Mouse (Mus musculus) megakaryocyte progenitor cell, adult 5-6 weeks (primary cell): ENCODE results near the gene Efna5. TPM values are rescaled to one million over a fixed set of nuclear protein-coding genes. Genes with fewer than 3 reads are reported as not detected.
A peak's percentile ranks its signal among the peaks of the same experiment; 100 is the strongest.

Experiments used
- ATAC-seq: replicated peaks from 2 replicates; pipeline ENCODE4 v1.8.0; 2016; ENCODE audit warnings: mild to moderate bottlenecking, moderate TSS enrichment, inconsistent platforms; ENCODE audit not compliant: poor library complexity
- total RNA-seq, 2 experiments: library from RNA; stranded (forward) in 1 of 2; stranded (reverse) in 1 of 2; fragments of 157-497, 149-512 nt in 1 of 2; fragments of 200-1000 nt in 1 of 2; gene quantifications; 2 replicates each; pipeline versions ENCODE4 v1.2.3 to v1.2.4; 2015 to 2017

Efna5 gene
- total RNA-seq, 2 experiments from 2014 or later = not detected

- ATAC-seq = no peak
Observed at GRCm38 (mm10) chr17:62664709-62665108, 216.4 kb downstream of the Efna5 start.

- ATAC-seq = no peak
Observed at GRCm38 (mm10) chr17:62661801-62662200, 219.3 kb downstream of the Efna5 start.

GRCm38 (mm10) chr17:62659501-62660175 lies 221.5 kb downstream of the Efna5 start:
- ATAC-seq = no peak

- ATAC-seq = no peak
Observed at GRCm38 (mm10) chr17:62657832-62658630, 223.1 kb downstream of the Efna5 start.

- no peak for ATAC-seq
Observed at GRCm38 (mm10) chr17:62657051-62657450, 224.1 kb downstream of the Efna5 start.

DNA sequence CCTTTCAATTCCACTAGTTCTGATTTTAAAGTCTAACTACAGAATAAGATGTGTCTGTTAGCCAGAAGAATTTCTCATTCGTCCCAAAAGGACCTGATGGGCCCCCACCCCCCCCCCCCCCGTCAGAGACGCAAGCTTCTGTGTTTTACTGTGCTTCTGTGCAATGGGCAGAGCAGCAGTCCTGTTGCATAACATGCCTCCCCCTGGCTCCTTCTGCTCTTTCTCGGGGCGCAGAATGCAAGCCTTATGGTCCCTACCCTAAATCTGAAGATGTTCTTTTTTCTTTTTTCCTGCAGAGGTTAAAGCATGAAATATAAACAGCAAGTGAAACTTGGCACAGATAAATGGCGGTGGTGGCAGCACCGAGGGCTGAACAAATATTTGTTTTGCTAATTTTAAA lies 224.5 kb downstream of the Efna5 start:
- ATAC-seq = no peak

GRCm38 (mm10) chr17:62655819-62656355 lies 225.2 kb downstream of the Efna5 start:
- ATAC-seq = no peak

- no peak for ATAC-seq
Observed at GRCm38 (mm10) chr17:62652451-62652850, 228.7 kb downstream of the Efna5 start.

DNA sequence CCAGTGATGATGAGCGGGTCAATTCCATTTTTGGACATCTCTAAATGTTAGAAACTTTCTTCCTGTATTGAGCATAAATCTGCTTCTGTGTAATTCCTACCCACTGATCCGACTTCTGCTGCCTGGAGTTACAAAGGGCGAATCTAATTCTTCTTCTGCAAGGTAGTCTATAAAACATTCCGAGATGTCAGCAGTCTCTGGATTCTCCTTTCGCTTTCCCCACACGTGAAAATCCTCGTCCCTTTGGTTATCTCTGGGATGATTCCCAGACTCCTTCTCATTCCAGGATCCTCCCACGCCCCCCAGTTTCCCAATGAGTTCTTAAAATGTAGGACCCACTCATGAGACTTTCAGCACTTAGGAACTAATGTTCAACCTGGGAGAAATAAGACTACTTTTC lies 229.4 kb downstream of the Efna5 start:
- ATAC-seq = no peak

GRCm38 (mm10) chr17:62649293-62649950 lies 231.7 kb downstream of the Efna5 start:
- peak; percentile 14; the same call in 1 of the 2 replicates for ATAC-seq

- no peak for ATAC-seq
Observed at GRCm38 (mm10) chr17:62646836-62647235, 234.3 kb downstream of the Efna5 start.

DNA sequence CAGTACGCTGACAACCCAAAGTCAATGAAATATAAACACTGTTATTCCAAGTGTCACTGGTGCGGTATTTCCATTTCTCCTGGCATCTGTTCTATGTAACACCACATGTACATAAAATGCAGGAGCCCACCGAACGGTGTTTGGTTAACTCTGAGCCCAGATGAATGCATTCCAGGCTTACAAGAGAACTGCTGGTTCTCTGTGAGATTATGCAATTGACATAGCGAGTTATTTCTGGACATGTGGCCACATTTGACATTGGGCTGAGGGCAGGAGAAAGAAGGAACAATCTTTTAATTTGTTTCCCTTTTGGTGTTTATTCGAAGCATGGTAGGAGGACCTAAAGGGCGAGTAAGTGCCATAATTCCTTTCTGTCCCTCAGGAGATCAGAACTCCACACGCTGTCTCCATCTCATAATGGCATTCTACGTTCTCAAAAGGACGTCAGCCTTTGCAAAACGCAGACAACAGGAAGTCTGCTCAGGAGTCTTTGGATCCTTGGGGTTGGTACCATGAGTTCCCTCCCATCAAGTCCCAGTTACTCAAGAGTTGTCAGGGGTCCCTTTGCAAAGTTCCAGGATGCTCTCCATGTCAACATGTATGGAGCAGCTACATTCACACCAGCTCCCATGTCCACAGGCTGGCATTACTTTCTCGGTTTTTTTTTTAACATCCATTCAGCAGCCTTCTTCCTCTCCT lies 238.5 kb downstream of the Efna5 start:
- ATAC-seq = peak; percentile 82

DNA sequence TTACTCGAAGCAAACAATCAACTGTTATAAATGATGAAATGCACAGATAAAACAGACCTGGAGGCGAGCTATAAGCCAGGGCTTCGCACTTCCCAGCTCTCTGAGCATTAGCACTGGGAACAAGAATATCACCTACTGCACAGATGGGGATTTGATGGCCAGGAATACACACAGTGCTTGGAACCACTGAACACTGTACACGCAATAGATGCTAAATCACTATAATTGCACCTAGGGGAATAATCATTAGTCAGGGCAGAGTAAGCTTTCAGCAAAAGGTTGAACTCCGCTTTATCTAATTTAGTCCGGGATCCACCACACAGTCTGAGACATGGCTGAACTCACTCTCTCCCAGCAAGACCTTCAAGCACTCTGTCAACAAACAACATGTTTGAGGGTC lies 240.5 kb downstream of the Efna5 start:
- ATAC-seq = no peak

DNA sequence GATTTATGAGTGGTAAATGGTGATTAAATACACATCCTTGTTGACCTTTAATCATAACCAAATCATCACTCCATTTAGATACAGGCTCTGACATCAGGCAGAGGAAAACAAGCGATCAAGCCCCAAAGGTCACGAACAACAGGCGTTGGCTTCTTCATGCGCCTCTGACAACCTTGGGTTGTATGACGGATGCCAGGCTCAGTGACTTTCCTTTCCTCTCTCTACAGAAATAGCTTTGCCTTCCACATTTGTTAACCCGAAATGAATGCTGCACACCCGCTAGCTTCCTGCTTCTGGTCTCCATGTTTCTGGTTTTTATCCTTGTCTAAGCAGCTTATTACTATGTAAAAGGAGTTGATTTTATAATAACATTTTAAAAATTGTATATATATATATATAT lies 244.2 kb downstream of the Efna5 start:
- no peak for ATAC-seq

DNA sequence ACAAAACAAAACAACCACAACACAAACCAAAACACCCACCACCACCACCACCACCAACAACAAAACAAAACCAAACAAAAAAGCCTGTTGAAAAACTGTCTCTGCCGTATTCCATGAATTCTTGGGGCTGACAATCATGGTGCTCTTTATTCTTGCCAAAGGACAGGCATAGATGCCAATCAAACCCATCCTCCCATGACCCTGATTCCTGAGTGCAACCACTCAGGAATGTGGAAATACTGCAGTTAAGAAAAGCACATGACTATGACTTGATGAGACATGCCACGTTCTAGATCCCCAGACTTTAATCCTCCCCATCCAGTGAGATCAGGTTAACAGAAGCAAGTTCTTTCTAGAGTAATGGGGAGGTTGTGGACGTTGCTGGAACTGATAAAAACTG lies 246.2 kb downstream of the Efna5 start:
- no peak for ATAC-seq

DNA sequence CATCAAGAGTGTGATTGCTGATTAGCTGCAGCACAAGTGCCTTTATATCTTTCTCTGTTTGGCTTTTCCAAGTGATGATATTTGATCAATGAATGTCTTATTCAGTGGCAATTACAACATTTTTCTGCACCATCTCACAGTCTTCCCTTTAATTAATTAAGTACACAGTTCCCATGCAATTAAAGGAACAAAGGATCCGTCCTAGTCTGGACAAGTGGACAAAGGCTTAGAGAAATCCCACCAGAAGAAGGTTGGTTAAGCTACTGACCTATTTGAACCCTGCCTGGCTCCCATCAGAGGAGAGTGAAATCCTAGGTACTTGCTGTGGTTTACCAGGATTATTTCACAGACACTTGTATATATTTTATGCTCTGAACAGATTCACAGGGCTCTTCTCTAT lies 252.6 kb downstream of the Efna5 start:
- ATAC-seq = no peak

GRCm38 (mm10) chr17:62627508-62627907 lies 253.6 kb downstream of the Efna5 start:
- ATAC-seq = peak; percentile 73

DNA sequence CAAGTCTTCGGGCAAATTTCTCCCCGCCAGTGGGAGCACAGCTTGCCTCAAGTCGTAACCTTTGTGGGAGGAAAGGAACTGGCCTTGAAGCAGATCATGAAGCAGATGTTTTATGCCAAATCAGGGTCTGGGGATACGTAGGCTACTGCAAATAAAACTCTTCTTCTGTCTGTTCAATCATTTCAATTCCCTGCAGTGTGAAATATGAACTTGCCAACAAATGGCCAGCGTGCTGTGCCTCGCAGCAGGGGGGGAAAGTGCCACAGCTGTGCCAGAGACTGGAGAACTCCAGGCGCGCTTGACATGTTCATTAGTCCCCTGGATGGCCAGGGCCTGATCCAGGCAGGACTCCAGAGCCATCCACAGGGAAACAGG lies 255.5 kb downstream of the Efna5 start:
- ATAC-seq = no peak

DNA sequence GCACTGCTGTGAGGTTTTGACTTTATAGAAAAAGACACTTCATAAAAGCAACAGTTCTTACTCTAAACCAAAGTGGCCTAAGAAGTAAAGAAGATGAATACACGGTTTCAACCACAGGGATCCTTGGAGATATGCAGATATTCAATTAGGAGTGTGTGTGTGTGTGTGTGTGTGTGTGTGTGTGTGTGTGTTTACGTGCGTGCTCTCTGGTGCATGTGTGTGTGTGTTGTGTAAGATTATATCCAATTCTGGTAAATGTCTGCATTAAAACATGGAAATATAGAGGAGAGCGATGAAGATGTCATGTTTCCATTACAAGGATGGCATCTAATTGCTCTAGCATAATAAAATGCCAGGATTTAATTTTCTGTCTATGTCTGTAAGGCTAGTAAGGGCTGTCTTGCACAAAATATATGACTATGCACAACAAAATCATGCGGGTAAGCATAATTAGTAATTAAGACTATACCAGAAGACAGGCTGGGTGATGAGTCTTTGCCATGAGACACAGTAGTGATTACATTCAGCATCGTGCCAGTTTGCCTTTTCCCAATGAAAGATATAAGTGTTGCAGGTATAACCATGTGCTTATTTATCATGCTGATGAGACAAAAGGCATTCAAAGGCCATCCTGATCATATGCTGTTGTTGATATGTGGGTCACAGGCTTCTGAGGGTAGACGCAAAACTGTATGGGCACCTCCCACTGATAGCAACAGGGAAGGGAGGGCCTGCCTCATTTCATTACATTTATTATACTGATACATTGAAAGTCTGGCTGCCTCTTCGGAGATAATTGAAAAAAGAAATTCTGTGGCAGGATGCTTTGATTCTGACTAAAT lies 256.1 kb downstream of the Efna5 start:
- no peak for ATAC-seq

- peak; percentile 94 for ATAC-seq
Observed at GRCm38 (mm10) chr17:62623224-62623623, 257.9 kb downstream of the Efna5 start.
